Mouse (Mus musculus) spleen, adult 2 months (tissue): ENCODE results near the gene Acot5. TPM values are rescaled to one million over a fixed set of nuclear protein-coding genes. Genes with fewer than 3 reads are reported as not detected.
"Not testable (repeated sequence)": the region's sequence is repeated elsewhere in the genome, so short reads cannot be mapped to it uniquely, and the experiment has no call there.

ENCODE experiments used
- DNase-seq, 2 experiments: peaks; one replicate each; pipeline versions ENCODE4 v3.0.0 to v3.0.0-alpha.2; 2012 to 2021; ENCODE audit warnings: low spot score in 2 of 2, low read depth in 1 of 2
- H3K27ac ChIP-seq: fragments of 200-500 bp; 2 replicates; pipeline ENCODE4 v1.5.1; 2012; ENCODE audit warnings: low read length, inconsistent platforms; ENCODE audit not compliant: insufficient read depth
- H3K27me3 ChIP-seq: fragments of 200-500 bp; 2 replicates; pipeline ENCODE4 v1.6.1; 2012; ENCODE audit warnings: mild to moderate bottlenecking, moderate library complexity, low read length, inconsistent platforms; ENCODE audit not compliant: control insufficient read depth, insufficient read depth
- H3K36me3 ChIP-seq: fragments of 200-500 bp; 2 replicates; pipeline ENCODE4 v1.6.1; 2012; ENCODE audit warnings: mild to moderate bottlenecking, low read length, inconsistent platforms; ENCODE audit not compliant: control insufficient read depth, insufficient read depth
- H3K4me1 ChIP-seq: fragments of 200-500 bp; 2 replicates; pipeline ENCODE4 v1.6.1; 2011; ENCODE audit warnings: inconsistent platforms; ENCODE audit not compliant: control insufficient read depth, insufficient read depth, insufficient read length
- H3K4me3 ChIP-seq: fragments of 200-500 bp; 2 replicates; pipeline ENCODE4 v1.5.1; 2011; ENCODE audit warnings: mild to moderate bottlenecking, inconsistent platforms; ENCODE audit not compliant: insufficient read depth, insufficient read length; ENCODE audit errors: extremely low read depth
- CTCF ChIP-seq: fragments of 200-500 bp; IDR thresholded peaks from 2 replicates; pipeline ENCODE4 v1.5.1; 2011; ENCODE audit warnings: mild to moderate bottlenecking, inconsistent platforms; ENCODE audit not compliant: insufficient read depth, insufficient read length, insufficient replicate concordance; ENCODE audit errors: extremely low read depth
- POLR2A ChIP-seq: fragments of 200-500 bp; IDR thresholded peaks from 2 replicates; pipeline ENCODE4 v1.6.1; 2011; ENCODE audit warnings: low read depth, low read length, inconsistent platforms
- WGBS: fragments of 180-500 bp; shearing (Covaris S2); methylation state at CpG from one replicate; pipeline ENCODE4 v1.1.7; 2018; 5-methylcytosine and 5-hydroxymethylcytosine counted together
- polyA plus RNA-seq: library from polyadenylated mRNA; depleted of rRNA; stranded (reverse); fragments of >200 nt; gene quantifications from 2 replicates; pipeline ENCODE4 v1.2.3, GENCODE M21; 2012; rRNA removed

Acot5 gene
- polyA plus RNA-seq: not detected in 2 replicates

DNA sequence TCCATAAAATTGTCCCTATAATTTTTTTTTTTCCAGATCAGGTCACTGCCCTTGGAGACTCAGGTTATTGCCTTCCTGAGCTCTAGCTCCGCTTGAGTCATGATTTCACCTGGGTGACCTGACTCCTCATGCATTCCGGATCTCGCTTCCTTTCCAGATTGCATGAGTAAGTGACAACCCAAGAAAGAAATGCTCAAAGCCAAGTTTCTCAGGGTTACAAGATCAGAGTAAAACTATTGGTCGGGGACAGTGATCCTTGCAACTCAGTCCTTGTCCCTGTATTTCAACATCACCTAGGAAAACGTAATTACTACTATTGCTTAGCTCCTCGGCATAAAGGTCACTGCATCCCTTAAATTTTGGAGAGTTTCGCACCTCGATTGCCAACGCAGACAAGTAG lies at the start of gene Acot5:
TSS of gene Acot5 (plus strand) at position 340 of the 400 bp plus-strand sequence.
- no peaks in the 10 kb centered on the region for H3K36me3 ChIP-seq
- peaks cover 2% of the 10 kb centered on the region; the same call in 1 of the 2 replicates for H3K27me3 ChIP-seq
- TF ChIP-seq CTCF (no peak), POLR2A (no peak)
- H3K4me3 ChIP-seq: no peak within 1 kb of the TSS
- 67% methylated on average over 9 of the region's 9 CpGs for WGBS
- no peak for DNase-seq
- H3K27ac ChIP-seq: no peak within 1 kb of the TSS
- no peaks in the 10 kb centered on the region for H3K4me1 ChIP-seq

DNA sequence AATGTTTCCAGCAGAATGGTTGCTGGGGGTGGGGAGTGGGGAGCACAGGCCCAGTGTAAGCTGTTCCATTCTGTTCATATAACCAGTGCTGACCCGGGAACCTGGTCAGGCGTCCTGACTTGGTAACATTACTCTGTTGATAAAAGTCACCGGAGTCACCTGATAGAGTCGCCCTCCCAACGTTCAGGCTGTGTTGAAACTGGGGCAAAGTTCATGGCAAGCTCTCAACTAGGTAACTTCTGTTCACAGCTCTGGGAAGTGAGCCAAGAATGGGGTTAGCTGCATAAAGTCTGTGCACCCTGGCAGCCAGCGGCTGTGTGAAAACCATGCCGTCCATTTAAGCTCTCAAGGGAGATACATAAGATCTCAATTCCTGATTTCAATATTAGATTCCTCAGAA lies 48.6 kb upstream of the Acot5 start:
- not testable (repeated sequence) for H3K36me3 ChIP-seq, H3K27me3 ChIP-seq, H3K4me3 ChIP-seq, H3K27ac ChIP-seq, H3K4me1 ChIP-seq
- WGBS: 10% methylated on average over 7 of the region's 7 CpGs
- DNase-seq: peak in 1 of 2 experiments; percentile 7

DNA sequence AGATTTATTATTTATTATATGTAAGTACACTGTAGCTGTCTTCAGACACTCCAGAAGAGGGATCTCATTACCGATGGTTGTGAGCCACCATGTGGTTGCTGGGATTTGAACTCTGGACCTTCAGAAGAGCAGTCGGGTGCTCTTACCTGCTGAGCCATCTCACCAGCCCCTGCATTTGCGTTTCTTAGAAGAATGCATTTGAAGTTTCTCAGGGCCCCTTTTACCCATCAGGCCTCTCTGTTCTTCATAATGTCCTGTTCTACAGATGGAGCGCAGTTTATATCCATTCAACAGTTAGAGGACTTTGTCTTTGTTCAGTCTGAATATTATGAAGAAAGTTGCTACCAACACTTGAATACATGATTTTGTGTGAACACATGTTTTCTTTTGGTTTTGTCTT lies 46.9 kb upstream of the Acot5 start:
- 95% methylated on average over 4 of the region's 4 CpGs for WGBS
- not testable (repeated sequence) for H3K27me3 ChIP-seq, H3K4me1 ChIP-seq, H3K27ac ChIP-seq, DNase-seq, H3K36me3 ChIP-seq, H3K4me3 ChIP-seq

DNA sequence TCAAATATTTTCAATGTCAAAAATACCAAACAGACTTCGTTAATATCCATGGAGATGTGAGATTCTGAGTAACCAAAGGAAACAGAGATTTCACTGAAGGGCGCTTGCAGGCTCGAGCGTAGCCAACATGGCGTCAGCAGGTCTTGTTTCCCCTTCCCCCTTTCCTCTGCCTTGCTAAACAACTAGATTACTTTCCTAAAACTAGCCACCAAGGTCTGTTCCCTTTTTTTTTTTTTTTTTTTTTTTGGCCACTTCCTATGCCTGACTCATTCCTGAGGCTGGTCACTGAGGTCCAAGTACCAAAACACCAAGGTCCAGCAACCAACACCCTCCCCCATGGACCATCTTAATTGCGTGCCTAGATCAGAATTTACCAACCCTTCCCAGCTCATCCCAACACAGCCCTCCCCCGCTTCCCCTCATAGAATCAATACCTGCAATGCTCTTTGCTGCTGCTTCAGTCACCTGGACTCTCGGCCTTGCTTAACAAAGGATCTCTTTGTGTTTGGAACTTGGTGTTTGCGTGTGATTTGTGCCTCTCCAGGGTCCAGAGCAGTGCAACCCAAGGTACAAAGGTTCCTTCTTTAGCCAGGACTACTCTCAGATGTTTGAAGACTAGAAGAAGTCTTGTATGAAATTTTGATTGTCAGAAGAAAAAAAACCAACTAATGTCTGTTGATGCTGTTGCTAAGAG lies 45.9 kb upstream of the Acot5 start:
- no peaks in the 10 kb centered on the region for H3K36me3 ChIP-seq
- WGBS: 80% methylated on average over 9 of the region's 9 CpGs
- H3K4me3 ChIP-seq: no peak overlapping the region
- no peaks in the 10 kb centered on the region for H3K4me1 ChIP-seq
- no peak for DNase-seq
- no peak overlapping the region for H3K27ac ChIP-seq
- H3K27me3 ChIP-seq: no peaks in the 10 kb centered on the region
- TF ChIP-seq CTCF: no peak
- TF ChIP-seq POLR2A: no peak

DNA sequence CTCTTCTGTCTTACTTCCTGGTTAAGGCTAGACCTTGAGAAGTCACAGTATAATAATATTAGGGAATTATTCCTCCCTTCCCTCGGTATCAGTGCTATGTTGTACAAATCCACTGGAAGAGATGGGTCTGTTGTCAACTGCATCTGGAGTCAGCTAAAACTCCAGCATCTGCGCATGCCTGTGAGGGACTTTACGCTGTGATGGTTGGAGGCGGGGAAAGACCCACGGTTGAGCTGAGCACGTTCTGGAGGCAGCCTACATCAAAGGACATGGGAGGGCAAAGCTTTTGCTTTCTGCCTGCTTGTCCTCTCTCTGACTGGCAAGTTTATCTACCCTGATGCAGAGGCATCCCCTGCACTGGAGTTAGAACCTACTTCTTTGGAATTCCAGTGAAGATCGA lies 43.2 kb upstream of the Acot5 start:
- Histone ChIP-seq H3K4me3 (no peak overlapping the region), H3K27me3 (no peaks in the 10 kb centered on the region), H3K27ac (no peak overlapping the region), H3K4me1 (no peaks in the 10 kb centered on the region), H3K36me3 (no peaks in the 10 kb centered on the region)
- WGBS: 86% methylated on average over 7 of the region's 7 CpGs
- no peak for TF ChIP-seq POLR2A
- TF ChIP-seq CTCF: no peak
- no peak for DNase-seq

DNA sequence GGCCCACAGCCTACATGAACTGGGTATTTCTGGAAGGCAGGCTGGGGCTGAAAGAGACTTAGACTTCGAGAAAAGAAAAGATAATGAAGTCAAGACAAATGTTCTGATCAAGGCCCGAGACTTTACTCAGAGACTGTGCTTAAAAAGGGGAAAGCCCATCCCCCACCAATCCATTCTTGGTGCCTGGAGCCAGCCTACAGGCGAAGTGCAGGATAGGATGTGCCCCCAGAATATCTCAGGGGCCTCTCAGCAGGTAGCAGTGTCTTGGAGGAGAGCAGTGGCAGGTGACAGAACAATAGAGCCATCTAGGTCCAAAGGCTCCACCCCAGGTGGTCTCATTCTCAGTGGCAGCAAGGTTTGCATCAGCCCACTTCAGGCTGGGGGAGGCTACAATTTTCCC lies 40.8 kb upstream of the Acot5 start:
- H3K4me3 ChIP-seq, H3K4me1 ChIP-seq, H3K27me3 ChIP-seq, H3K27ac ChIP-seq, H3K36me3 ChIP-seq, DNase-seq: not testable (repeated sequence)
- WGBS: 81% methylated on average over 3 of the region's 3 CpGs

DNA sequence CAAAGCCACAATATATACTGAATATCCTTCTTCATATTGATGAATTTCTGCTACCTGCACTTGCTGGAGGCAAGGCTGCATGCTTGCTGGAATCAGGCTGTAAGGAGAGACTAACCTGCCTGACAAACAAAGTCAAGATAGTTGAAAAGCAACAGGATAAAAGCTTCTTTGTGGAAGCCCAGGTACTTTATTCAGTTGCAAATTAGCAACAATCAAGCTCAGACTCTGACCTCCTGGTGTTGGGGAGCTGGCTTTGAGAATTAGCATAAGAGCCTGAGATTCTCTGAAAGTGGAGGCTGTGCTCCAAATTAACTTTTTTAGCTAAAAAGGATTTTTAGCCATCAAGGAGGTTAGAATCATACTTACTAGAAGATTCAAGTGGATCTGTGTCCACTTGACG lies 40.1 kb upstream of the Acot5 start:
- not testable (repeated sequence) for H3K27ac ChIP-seq, DNase-seq, H3K27me3 ChIP-seq, H3K36me3 ChIP-seq, H3K4me3 ChIP-seq, H3K4me1 ChIP-seq
- 93% methylated on average over 1 of the region's 1 CpGs for WGBS
